Mouse (Mus musculus) liver, adult 2 months (tissue): Measurements from ENCODE around the gene Sgtb.

Source experiments
- CTCF ChIP-seq: fragments of 200-500 bp; IDR thresholded peaks from 2 replicates; pipeline ENCODE4 v1.5.1; 2011; ENCODE audit warnings: low read depth, low read length, control low read depth
- POLR2A ChIP-seq: fragments of 200-500 bp; IDR thresholded peaks from 2 replicates; pipeline ENCODE4 v1.6.1; 2011; ENCODE audit warnings: low read length, control low read depth; ENCODE audit not compliant: insufficient read depth; ENCODE audit errors: extremely low read depth

- TF ChIP-seq POLR2A = no peak
- no peak for TF ChIP-seq CTCF
These were observed 46.5 kb upstream of the Sgtb start for GRCm38 (mm10) chr13:104063061-104063460.
